Mouse (Mus musculus): Measurements from ENCODE around the gene Peli1. TPM values are rescaled to one million over a fixed set of nuclear protein-coding genes. Genes with fewer than 3 reads are reported as not detected.

Peli1 gene
- polyA plus RNA-seq, 1 experiment from 2014 or later: 114 TPM

- H3K27me3 ChIP-seq (replicated peaks; ENCODE audit: control insufficient read depth, insufficient read depth, low read length): no peaks in the 10 kb centered on the region
- no peaks in the 10 kb centered on the region for H3K36me3 ChIP-seq (ENCODE audit: control insufficient read depth, insufficient read depth)
- no peak overlapping the region for H3K27ac ChIP-seq (ENCODE audit: low read length)
- no peak overlapping the region for H3K4me3 ChIP-seq (replicated peaks; ENCODE audit: low read length)
- ATAC-seq: no peak
- no peak overlapping the region for H3K4me2 ChIP-seq (ENCODE audit: low read length)
- no peaks in the 10 kb centered on the region for H3K9me3 ChIP-seq (ENCODE audit: control insufficient read depth, low read length)
- 66% methylated on average over 7 of the region's 7 CpGs for WGBS
- H3K4me1 ChIP-seq (replicated peaks; ENCODE audit: control insufficient read depth, insufficient read depth, low read length): peaks cover 3% of the 10 kb centered on the region; the same call in 1 of the 2 replicates
- no peak overlapping the region for H3K9ac ChIP-seq (replicated peaks; ENCODE audit: low read depth, low read length)
These were observed 30.6 kb upstream of the Peli1 start for GRCm38 (mm10) chr11:21060386-21061074.

GRCm38 (mm10) chr11:21061075-21061403, 30.1 kb upstream of the Peli1 start:
- Histone ChIP-seq H3K27me3 (replicated peaks; ENCODE audit: control insufficient read depth, insufficient read depth, low read length) (no peaks in the 10 kb centered on the region), H3K4me1 (replicated peaks; ENCODE audit: control insufficient read depth, insufficient read depth, low read length) (peaks cover 3% of the 10 kb centered on the region; the same call in 1 of the 2 replicates), H3K9ac (replicated peaks; ENCODE audit: low read depth, low read length) (no peak overlapping the region), H3K36me3 (ENCODE audit: control insufficient read depth, insufficient read depth) (no peaks in the 10 kb centered on the region), H3K27ac (ENCODE audit: low read length) (no peak overlapping the region), H3K4me2 (ENCODE audit: low read length) (no peak overlapping the region), H3K4me3 (replicated peaks; ENCODE audit: low read length) (no peak overlapping the region), H3K9me3 (ENCODE audit: control insufficient read depth, low read length) (no peaks in the 10 kb centered on the region)
- 57% methylated on average over 8 of the region's 8 CpGs for WGBS
- ATAC-seq: no peak

GRCm38 (mm10) chr11:21061431-21061830, 29.7 kb upstream of the Peli1 start:
- H3K36me3 ChIP-seq (ENCODE audit: control insufficient read depth, insufficient read depth): no peaks in the 10 kb centered on the region
- WGBS: 87% methylated on average over 8 of the region's 8 CpGs
- no peaks in the 10 kb centered on the region for H3K27me3 ChIP-seq (replicated peaks; ENCODE audit: control insufficient read depth, insufficient read depth, low read length)
- H3K4me2 ChIP-seq (ENCODE audit: low read length): no peak overlapping the region
- no peak overlapping the region for H3K4me3 ChIP-seq (replicated peaks; ENCODE audit: low read length)
- no peak for ATAC-seq
- H3K4me1 ChIP-seq (replicated peaks; ENCODE audit: control insufficient read depth, insufficient read depth, low read length): peaks cover 3% of the 10 kb centered on the region; the same call in 1 of the 2 replicates
- H3K9me3 ChIP-seq (ENCODE audit: control insufficient read depth, low read length): no peaks in the 10 kb centered on the region
- no peak overlapping the region for H3K9ac ChIP-seq (replicated peaks; ENCODE audit: low read depth, low read length)
- no peak overlapping the region for H3K27ac ChIP-seq (ENCODE audit: low read length)

GRCm38 (mm10) chr11:21062071-21062470, 29.0 kb upstream of the Peli1 start:
- no peaks in the 10 kb centered on the region for H3K27me3 ChIP-seq (replicated peaks; ENCODE audit: control insufficient read depth, insufficient read depth, low read length)
- no peaks in the 10 kb centered on the region for H3K9me3 ChIP-seq (ENCODE audit: control insufficient read depth, low read length)
- no peak for ATAC-seq
- peaks cover 3% of the 10 kb centered on the region; the same call in 1 of the 2 replicates for H3K4me1 ChIP-seq (replicated peaks; ENCODE audit: control insufficient read depth, insufficient read depth, low read length)
- no peaks in the 10 kb centered on the region for H3K36me3 ChIP-seq (ENCODE audit: control insufficient read depth, insufficient read depth)
- H3K9ac ChIP-seq (replicated peaks; ENCODE audit: low read depth, low read length): no peak overlapping the region
- 87% methylated on average over 2 of the region's 2 CpGs for WGBS
- no peak overlapping the region for H3K4me3 ChIP-seq (replicated peaks; ENCODE audit: low read length)
- H3K4me2 ChIP-seq (ENCODE audit: low read length): no peak overlapping the region
- no peak overlapping the region for H3K27ac ChIP-seq (ENCODE audit: low read length)

- ATAC-seq: no peak
- no peaks in the 10 kb centered on the region for H3K9me3 ChIP-seq (ENCODE audit: control insufficient read depth, low read length)
- WGBS: 89% methylated on average over 3 of the region's 3 CpGs
- H3K4me1 ChIP-seq (replicated peaks; ENCODE audit: control insufficient read depth, insufficient read depth, low read length): peaks cover 3% of the 10 kb centered on the region; the same call in 1 of the 2 replicates
- H3K4me2 ChIP-seq (ENCODE audit: low read length): no peak overlapping the region
- H3K27me3 ChIP-seq (replicated peaks; ENCODE audit: control insufficient read depth, insufficient read depth, low read length): no peaks in the 10 kb centered on the region
- H3K27ac ChIP-seq (ENCODE audit: low read length): no peak overlapping the region
- no peak overlapping the region for H3K4me3 ChIP-seq (replicated peaks; ENCODE audit: low read length)
- no peak overlapping the region for H3K9ac ChIP-seq (replicated peaks; ENCODE audit: low read depth, low read length)
- H3K36me3 ChIP-seq (ENCODE audit: control insufficient read depth, insufficient read depth): no peaks in the 10 kb centered on the region
These were observed 27.8 kb upstream of the Peli1 start for GRCm38 (mm10) chr11:21063271-21063670.

GRCm38 (mm10) chr11:21079400-21079799, 11.7 kb upstream of the Peli1 start:
- no peak overlapping the region for H3K4me3 ChIP-seq (replicated peaks; ENCODE audit: low read length)
- H3K27ac ChIP-seq (ENCODE audit: low read length): no peak overlapping the region
- no peak for ATAC-seq
- H3K4me2 ChIP-seq (ENCODE audit: low read length): no peak overlapping the region
- 79% methylated on average over 2 of the region's 2 CpGs for WGBS
- no peak overlapping the region for H3K9ac ChIP-seq (replicated peaks; ENCODE audit: low read depth, low read length)
- H3K9me3 ChIP-seq (ENCODE audit: control insufficient read depth, low read length): no peaks in the 10 kb centered on the region
- no peaks in the 10 kb centered on the region for H3K27me3 ChIP-seq (replicated peaks; ENCODE audit: control insufficient read depth, insufficient read depth, low read length)
- H3K4me1 ChIP-seq (replicated peaks; ENCODE audit: control insufficient read depth, insufficient read depth, low read length): no peaks in the 10 kb centered on the region
- no peaks in the 10 kb centered on the region for H3K36me3 ChIP-seq (ENCODE audit: control insufficient read depth, insufficient read depth)

GRCm38 (mm10) chr11:21079851-21080362, 11.2 kb upstream of the Peli1 start:
- H3K27me3 ChIP-seq (replicated peaks; ENCODE audit: control insufficient read depth, insufficient read depth, low read length): no peaks in the 10 kb centered on the region
- H3K4me2 ChIP-seq (ENCODE audit: low read length): no peak overlapping the region
- no peak overlapping the region for H3K4me3 ChIP-seq (replicated peaks; ENCODE audit: low read length)
- no peak for ATAC-seq
- no peaks in the 10 kb centered on the region for H3K9me3 ChIP-seq (ENCODE audit: control insufficient read depth, low read length)
- no peaks in the 10 kb centered on the region for H3K36me3 ChIP-seq (ENCODE audit: control insufficient read depth, insufficient read depth)
- H3K9ac ChIP-seq (replicated peaks; ENCODE audit: low read depth, low read length): no peak overlapping the region
- no peaks in the 10 kb centered on the region for H3K4me1 ChIP-seq (replicated peaks; ENCODE audit: control insufficient read depth, insufficient read depth, low read length)
- 44% methylated on average over 3 of the region's 3 CpGs for WGBS
- H3K27ac ChIP-seq (ENCODE audit: low read length): no peak overlapping the region

- H3K4me2 ChIP-seq (ENCODE audit: low read length): no peak overlapping the region
- no peaks in the 10 kb centered on the region for H3K27me3 ChIP-seq (replicated peaks; ENCODE audit: control insufficient read depth, insufficient read depth, low read length)
- no peak overlapping the region for H3K9ac ChIP-seq (replicated peaks; ENCODE audit: low read depth, low read length)
- no peak overlapping the region for H3K4me3 ChIP-seq (replicated peaks; ENCODE audit: low read length)
- 94% methylated on average over 3 of the region's 3 CpGs for WGBS
- H3K4me1 ChIP-seq (replicated peaks; ENCODE audit: control insufficient read depth, insufficient read depth, low read length): no peaks in the 10 kb centered on the region
- H3K9me3 ChIP-seq (ENCODE audit: control insufficient read depth, low read length): no peaks in the 10 kb centered on the region
- H3K36me3 ChIP-seq (ENCODE audit: control insufficient read depth, insufficient read depth): no peaks in the 10 kb centered on the region
- ATAC-seq: no peak
- no peak overlapping the region for H3K27ac ChIP-seq (ENCODE audit: low read length)
These were observed 9.9 kb upstream of the Peli1 start for GRCm38 (mm10) chr11:21081169-21081568.

- Histone ChIP-seq H3K36me3 (ENCODE audit: control insufficient read depth, insufficient read depth) (no peaks in the 10 kb centered on the region), H3K9me3 (ENCODE audit: control insufficient read depth, low read length) (no peaks in the 10 kb centered on the region), H3K27ac (ENCODE audit: low read length) (no peak overlapping the region), H3K4me3 (replicated peaks; ENCODE audit: low read length) (no peak overlapping the region), H3K27me3 (replicated peaks; ENCODE audit: control insufficient read depth, insufficient read depth, low read length) (no peaks in the 10 kb centered on the region), H3K4me2 (ENCODE audit: low read length) (no peak overlapping the region), H3K9ac (replicated peaks; ENCODE audit: low read depth, low read length) (no peak overlapping the region), H3K4me1 (replicated peaks; ENCODE audit: control insufficient read depth, insufficient read depth, low read length) (no peaks in the 10 kb centered on the region)
- 62% methylated on average over 2 of the region's 2 CpGs for WGBS
- no peak for ATAC-seq
These were observed 8.4 kb upstream of the Peli1 start for GRCm38 (mm10) chr11:21082711-21083110.
